Mouse (Mus musculus) cerebellum, adult 2 months (tissue): ENCODE data around the gene Psmc3.

Source experiments
- CTCF ChIP-seq: fragments of 200-500 bp; IDR thresholded peaks from 2 replicates; pipeline ENCODE4 v1.5.1; 2011; ENCODE audit warnings: low read depth, mild to moderate bottlenecking, control low read depth, low read length, moderate library complexity, borderline replicate concordance; ENCODE audit not compliant: insufficient read depth
- POLR2A ChIP-seq: fragments of 200-500 bp; IDR thresholded peaks from 2 replicates; pipeline ENCODE4 v1.6.1; 2011; ENCODE audit warnings: low read length, control low read depth, borderline replicate concordance; ENCODE audit not compliant: insufficient read depth

- TF ChIP-seq POLR2A (no peak), CTCF (no peak)
These were observed 6.5 kb upstream of the Psmc3 start for GRCm38 (mm10) chr2:91047359-91047758.
